Mouse (Mus musculus): ENCODE measurements around the gene Wdsub1.

- TF ChIP-seq POLR2A (IDR thresholded peaks at IDR 0.05; ENCODE audit: low read depth, low read length): no peak
- TF ChIP-seq CTCF (IDR thresholded peaks at IDR 0.05; ENCODE audit: borderline replicate concordance, insufficient read depth, low read length): no peak
Measured at GRCm38 (mm10) chr2:59839755-59840154, 42.6 kb downstream of the Wdsub1 start.

All from embryonic fibroblast, embryonic 13.5 days (primary cell).